Mouse (Mus musculus) MEL (cell line): ENCODE measurements at regions not wholly inside any gene's neighbourhood (a gene's known extent, or its start where the extent isn't known, plus 50 kb on each side); places are given as distances from the start of the nearest gene placed in this dataset.

Experiments
- DNase-seq: peaks from one replicate; pipeline ENCODE4 v3.0.0; 2011; ENCODE audit warnings: low read depth, low spot score
- H3K27ac ChIP-seq: 2 replicates; pipeline ENCODE4 v1.5.1; 2012; ENCODE audit warnings: low read depth, mild to moderate bottlenecking, control low read depth, low read length, moderate library complexity; ENCODE audit not compliant: control insufficient read depth
- H3K27me3 ChIP-seq, 2 experiments: fragments of 150-350 bp in 1 of 2; sonication (generic) in 1 of 2; 2 replicates each; pipeline ENCODE4 v1.6.1; 2012; ENCODE audit warnings: low read length in 2 of 2, mild to moderate bottlenecking in 2 of 2, improper control_type of control experiment in 1 of 2, moderate library complexity in 1 of 2; ENCODE audit not compliant: insufficient read depth in 2 of 2, control insufficient read depth in 1 of 2
- H3K36me3 ChIP-seq, 2 experiments: 2 replicates each; pipeline ENCODE4 v1.6.1; 2012 to 2014; ENCODE audit warnings: low read length in 2 of 2, improper control_type of control experiment in 1 of 2, inconsistent platforms in 1 of 2, mild to moderate bottlenecking in 1 of 2; ENCODE audit not compliant: insufficient read depth in 2 of 2, control insufficient read depth in 1 of 2
- H3K4me1 ChIP-seq, 2 experiments: fragments of 150-350 bp in 1 of 2; sonication (generic) in 1 of 2; 2 replicates each; pipeline ENCODE4 v1.6.1; 2012; ENCODE audit warnings: low read length in 2 of 2, improper control_type of control experiment in 1 of 2, mild to moderate bottlenecking in 1 of 2; ENCODE audit not compliant: insufficient read depth in 2 of 2, control insufficient read depth in 1 of 2
- H3K4me3 ChIP-seq, 2 experiments: fragments of 150-350 bp in 1 of 2; sonication (generic) in 1 of 2; 2 replicates each; pipeline ENCODE4 v1.5.1; 2012; ENCODE audit warnings: low read depth in 2 of 2, low read length in 2 of 2, mild to moderate bottlenecking in 2 of 2, moderate library complexity in 2 of 2, control low read depth in 1 of 2, improper control_type of control experiment in 1 of 2; ENCODE audit not compliant: control insufficient read depth in 1 of 2, insufficient read depth in 1 of 2
- H3K79me2 ChIP-seq: 2 replicates; pipeline ENCODE4 v1.6.1; 2012; ENCODE audit warnings: mild to moderate bottlenecking, low read length, moderate library complexity; ENCODE audit not compliant: control insufficient read depth, poor library complexity, insufficient read depth
- H3K9ac ChIP-seq: 2 replicates; pipeline ENCODE4 v1.6.1; 2012; ENCODE audit warnings: low read depth, mild to moderate bottlenecking, control low read depth, low read length, moderate library complexity; ENCODE audit not compliant: control insufficient read depth, poor library complexity, severe bottlenecking
- H3K9me3 ChIP-seq: fragments of 150-350 bp; sonication (generic); replicated peaks from 2 replicates; pipeline ENCODE4 v1.6.1; 2012; ENCODE audit warnings: mild to moderate bottlenecking, low read length, improper control_type of control experiment, moderate library complexity; ENCODE audit not compliant: insufficient read depth
- BHLHE40 ChIP-seq: IDR thresholded peaks from 2 replicates; pipeline ENCODE4 v1.6.1; 2012; ENCODE audit warnings: low read depth, mild to moderate bottlenecking, inconsistent platforms, low read length, improper control_type of control experiment, borderline replicate concordance
- CHD1 ChIP-seq: IDR thresholded peaks from 2 replicates; pipeline ENCODE4 v1.6.1; 2012; ENCODE audit warnings: low read depth, mild to moderate bottlenecking, inconsistent platforms, low read length, improper control_type of control experiment
- CHD2 ChIP-seq: IDR thresholded peaks from 2 replicates; pipeline ENCODE4 v1.6.1; 2011; ENCODE audit warnings: low read length, improper control_type of control experiment
- CTCF ChIP-seq, 3 experiments: IDR thresholded peaks in 2 of 3; conservative IDR thresholded peaks in 1 of 3; 2 replicates each; pipeline ENCODE4 v1.5.1; 2011 to 2012; ENCODE audit warnings: low read length in 3 of 3, low read depth in 2 of 3, mild to moderate bottlenecking in 2 of 3, improper control_type of control experiment in 1 of 3, inconsistent platforms in 1 of 3, mixed read lengths in 1 of 3, moderate library complexity in 1 of 3; ENCODE audit not compliant: control insufficient read depth in 1 of 3, insufficient read depth in 1 of 3, poor library complexity in 1 of 3, severe bottlenecking in 1 of 3
- ELF1 ChIP-seq: IDR thresholded peaks from 2 replicates; pipeline ENCODE4 v1.6.1; 2014; ENCODE audit warnings: low read depth, mild to moderate bottlenecking, inconsistent platforms, low read length, improper control_type of control experiment, moderate library complexity
- EP300 ChIP-seq, 2 experiments: IDR thresholded peaks; 2 replicates each; pipeline ENCODE4 v1.6.1; 2011; ENCODE audit warnings: improper control_type of control experiment in 2 of 2, low read length in 2 of 2, low read depth in 1 of 2, mild to moderate bottlenecking in 1 of 2
- GATA1 ChIP-seq: IDR thresholded peaks from 2 replicates; pipeline ENCODE4 v1.6.1; 2011; ENCODE audit warnings: low read depth, low read length, improper control_type of control experiment
- HCFC1 ChIP-seq: IDR thresholded peaks from 2 replicates; pipeline ENCODE4 v1.6.1; 2012; ENCODE audit warnings: low read depth, mild to moderate bottlenecking, inconsistent platforms, low read length, improper control_type of control experiment, moderate library complexity
- MAFK ChIP-seq: IDR thresholded peaks from 2 replicates; pipeline ENCODE4 v1.6.1; 2011; ENCODE audit warnings: low read depth, mild to moderate bottlenecking, low read length, improper control_type of control experiment, borderline replicate concordance
- MAX ChIP-seq: IDR thresholded peaks from 2 replicates; pipeline ENCODE4 v1.6.1; 2011; ENCODE audit warnings: low read length, improper control_type of control experiment
- MAZ ChIP-seq: IDR thresholded peaks from 2 replicates; pipeline ENCODE4 v1.6.1; 2012; ENCODE audit warnings: low read depth, mild to moderate bottlenecking, inconsistent platforms, low read length, improper control_type of control experiment
- MYC ChIP-seq: IDR thresholded peaks from 2 replicates; pipeline ENCODE4 v1.6.1; 2011; ENCODE audit warnings: low read depth, mild to moderate bottlenecking, low read length, improper control_type of control experiment, moderate library complexity
- NELFE ChIP-seq: IDR thresholded peaks from 2 replicates; pipeline ENCODE4 v1.6.1; 2011; ENCODE audit warnings: low read depth, low read length, improper control_type of control experiment
- POLR2A ChIP-seq, 2 experiments: IDR thresholded peaks; 2 replicates each; pipeline ENCODE4 v1.6.1; 2011 to 2012; ENCODE audit warnings: low read length in 2 of 2, mild to moderate bottlenecking in 2 of 2, control low read depth in 1 of 2, improper control_type of control experiment in 1 of 2, low read depth in 1 of 2, moderate library complexity in 1 of 2; ENCODE audit not compliant: control insufficient read depth in 1 of 2, insufficient read depth in 1 of 2, poor library complexity in 1 of 2
- POLR2AphosphoS5 ChIP-seq: IDR thresholded peaks from 2 replicates; pipeline ENCODE4 v1.6.1; 2012; ENCODE audit warnings: low read depth, borderline replicate concordance, mild to moderate bottlenecking, inconsistent platforms, low read length, moderate library complexity, mixed read lengths
- SIN3A ChIP-seq: IDR thresholded peaks from 2 replicates; pipeline ENCODE4 v1.6.1; 2012; ENCODE audit warnings: low read length, improper control_type of control experiment, inconsistent platforms
- SMC3 ChIP-seq: IDR thresholded peaks from 2 replicates; pipeline ENCODE4 v1.6.1; 2011; ENCODE audit warnings: low read depth, low read length, improper control_type of control experiment
- UBTF ChIP-seq: IDR thresholded peaks from 2 replicates; pipeline ENCODE4 v1.6.1; 2012; ENCODE audit warnings: low read depth, mild to moderate bottlenecking, inconsistent platforms, low read length, improper control_type of control experiment, moderate library complexity, borderline replicate concordance; ENCODE audit not compliant: insufficient read depth
- USF1 ChIP-seq: IDR thresholded peaks from 2 replicates; pipeline ENCODE4 v1.6.1; 2014; ENCODE audit warnings: low read depth, mild to moderate bottlenecking, inconsistent platforms, low read length, improper control_type of control experiment, moderate library complexity
- ZC3H11A ChIP-seq: IDR thresholded peaks from 2 replicates; pipeline ENCODE4 v1.6.1; 2012; ENCODE audit warnings: low read depth, mild to moderate bottlenecking, inconsistent platforms, low read length, improper control_type of control experiment
- ZMIZ1 ChIP-seq: IDR thresholded peaks from 2 replicates; pipeline ENCODE4 v1.6.1; 2012; ENCODE audit warnings: low read depth, mild to moderate bottlenecking, inconsistent platforms, low read length, improper control_type of control experiment, moderate library complexity
- ZNF384 ChIP-seq: IDR thresholded peaks from 2 replicates; pipeline ENCODE4 v1.6.1; 2012; ENCODE audit warnings: low read depth, mild to moderate bottlenecking, inconsistent platforms, low read length, improper control_type of control experiment

DNA sequence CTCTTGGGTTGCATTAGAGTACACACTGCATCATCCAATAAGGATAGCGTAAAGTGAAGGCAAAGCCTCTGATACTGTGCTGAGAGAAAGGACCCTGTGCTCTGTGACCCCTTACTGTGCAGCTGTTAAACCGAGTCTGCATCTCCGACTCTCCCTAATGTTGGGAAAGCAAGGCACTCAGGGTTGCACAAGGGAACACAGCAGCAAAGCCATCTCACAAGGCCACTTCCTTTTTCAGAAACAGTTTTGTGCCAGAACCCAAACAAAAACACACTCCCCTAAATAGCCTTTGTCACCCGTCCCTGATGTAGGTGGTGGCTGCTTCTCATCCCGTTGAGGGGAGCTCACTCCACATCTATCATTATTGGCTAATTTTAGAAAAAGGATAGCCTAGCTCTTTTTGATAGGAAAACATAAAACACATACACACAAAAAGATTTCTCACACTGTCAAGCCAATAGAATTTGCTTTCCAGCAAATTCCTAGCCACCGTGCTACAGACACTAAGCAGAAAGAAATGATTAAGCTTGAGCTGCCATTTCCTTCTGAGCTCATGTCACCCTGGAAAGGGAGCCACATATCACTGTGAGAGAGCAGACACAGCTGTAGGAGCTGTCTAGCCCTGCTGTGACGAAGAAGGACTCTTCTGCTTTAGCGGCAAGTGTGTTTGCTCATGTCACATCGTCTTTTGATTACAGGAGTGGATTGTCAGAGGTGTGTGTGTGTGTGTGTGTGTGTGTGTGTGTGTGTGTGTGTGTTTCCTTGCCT lies 94.1 kb downstream of the Etaa1 start:
- Histone ChIP-seq H3K79me2 (no peaks in the 10 kb centered on the region), H3K4me3 (no peak overlapping the region), H3K9ac (no peak overlapping the region), H3K36me3 (no peaks in the 10 kb centered on the region), H3K27me3 (no peaks in the 10 kb centered on the region), H3K27ac (no peak overlapping the region), H3K4me1 (no peaks in the 10 kb centered on the region), H3K9me3 (no peaks in the 10 kb centered on the region)
- DNase-seq: no peak
- TF ChIP-seq POLR2A (IDR thresholded peaks at IDR 0.05; ENCODE audit: control insufficient read depth in 1 of 2, insufficient read depth in 1 of 2, low read depth in 1 of 2, low read length in 2 of 2, poor library complexity in 1 of 2) (no peak), MYC (no peak), ZNF384 (no peak), USF1 (no peak), SMC3 (no peak), EP300 (IDR thresholded peaks at IDR 0.05; ENCODE audit: low read depth in 1 of 2, low read length in 2 of 2) (no peak), CHD2 (no peak), SIN3A (no peak), ELF1 (no peak), ZMIZ1 (no peak), MAFK (no peak), POLR2AphosphoS5 (no peak), BHLHE40 (no peak), MAX (no peak), HCFC1 (no peak)

DNA sequence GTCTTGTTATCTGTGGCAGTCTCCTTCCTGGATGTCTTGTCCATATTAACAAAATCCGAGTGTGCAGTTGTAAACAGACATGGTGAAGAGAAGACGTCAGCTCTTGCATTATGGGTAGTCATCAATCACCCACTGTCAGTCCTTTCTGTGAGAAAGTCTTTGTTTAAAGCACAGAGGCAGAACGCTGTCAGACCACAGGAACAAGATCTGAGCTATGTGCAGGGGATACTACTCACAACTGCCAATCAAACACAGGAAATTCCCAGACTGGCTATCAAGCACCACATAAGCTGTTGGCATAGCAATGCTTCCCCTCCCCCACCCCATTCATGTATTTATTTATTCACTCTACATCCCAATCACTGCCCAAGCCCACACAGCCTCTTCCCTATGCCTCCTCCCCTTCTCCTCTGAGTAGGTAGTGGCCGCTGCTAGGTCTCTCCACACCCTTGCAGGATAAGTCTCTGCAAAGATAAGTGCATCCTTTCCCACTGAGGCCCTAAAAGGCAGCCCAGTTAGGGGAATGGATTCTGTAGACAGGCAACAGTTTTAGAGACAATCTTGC lies 88.8 kb downstream of the Etaa1 start:
- H3K9ac ChIP-seq: no peak overlapping the region
- no peak for DNase-seq
- TF ChIP-seq SIN3A: no peak
- TF ChIP-seq CTCF (IDR thresholded peaks at IDR 0.05 in 2 of 3, conservative IDR thresholded peaks at IDR 0.05 in 1 of 3; ENCODE audit: control insufficient read depth in 1 of 3, insufficient read depth in 1 of 3, low read depth in 2 of 3, low read length in 3 of 3, poor library complexity in 1 of 3, severe bottlenecking in 1 of 3): no peak
- TF ChIP-seq ZNF384: no peak
- no peak for TF ChIP-seq POLR2AphosphoS5
- no peak for TF ChIP-seq SMC3
- TF ChIP-seq NELFE: no peak
- TF ChIP-seq EP300 (IDR thresholded peaks at IDR 0.05; ENCODE audit: low read depth in 1 of 2, low read length in 2 of 2): no peak
- no peak for TF ChIP-seq HCFC1
- TF ChIP-seq MAZ: no peak
- TF ChIP-seq CHD1: no peak
- no peak for TF ChIP-seq ZMIZ1
- no peak for TF ChIP-seq CHD2
- no peak for TF ChIP-seq MAFK
- no peak for TF ChIP-seq UBTF
- no peak for TF ChIP-seq GATA1
- TF ChIP-seq ZC3H11A: no peak
- TF ChIP-seq, all 39 proteins: peak for 0
- no peaks in the 10 kb centered on the region for H3K9me3 ChIP-seq
- H3K36me3 ChIP-seq: no peaks in the 10 kb centered on the region
- H3K27ac ChIP-seq: no peak overlapping the region
- H3K27me3 ChIP-seq: no peaks in the 10 kb centered on the region
- H3K79me2 ChIP-seq: no peaks in the 10 kb centered on the region
- no peaks in the 10 kb centered on the region for H3K4me1 ChIP-seq
- no peak overlapping the region for H3K4me3 ChIP-seq
